Mouse (Mus musculus) urinary bladder, postnatal 10 days (tissue): ENCODE results near the gene Adam1b.
A peak's percentile ranks its signal among the peaks of the same experiment; 100 is the strongest.

Source experiments
- DNase-seq: peaks from one replicate; pipeline ENCODE4 v3.0.0; 2022; ENCODE audit warnings: low spot score

Adam1b gene

DNA sequence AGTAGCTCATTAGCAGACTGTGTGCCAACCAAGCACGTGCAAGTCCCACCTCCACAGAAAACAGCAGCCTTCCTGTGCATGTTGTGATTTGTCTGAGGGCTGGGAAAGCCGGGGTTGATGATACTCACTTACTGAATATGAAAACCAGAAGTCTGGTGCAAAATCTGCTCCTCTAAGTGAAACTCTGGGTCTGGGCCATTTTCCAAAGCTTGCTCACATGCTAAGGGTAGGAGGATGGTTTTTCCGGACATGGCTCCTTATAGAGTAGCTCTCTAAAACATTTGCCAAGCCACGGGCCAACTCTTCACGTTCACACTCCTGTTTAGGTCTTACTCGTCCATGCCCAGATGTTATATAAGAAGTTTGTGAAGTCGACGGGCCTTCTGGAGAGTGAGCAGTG, 9.9 kb downstream of the Adam1b start:
- DNase-seq = no peak

DNA sequence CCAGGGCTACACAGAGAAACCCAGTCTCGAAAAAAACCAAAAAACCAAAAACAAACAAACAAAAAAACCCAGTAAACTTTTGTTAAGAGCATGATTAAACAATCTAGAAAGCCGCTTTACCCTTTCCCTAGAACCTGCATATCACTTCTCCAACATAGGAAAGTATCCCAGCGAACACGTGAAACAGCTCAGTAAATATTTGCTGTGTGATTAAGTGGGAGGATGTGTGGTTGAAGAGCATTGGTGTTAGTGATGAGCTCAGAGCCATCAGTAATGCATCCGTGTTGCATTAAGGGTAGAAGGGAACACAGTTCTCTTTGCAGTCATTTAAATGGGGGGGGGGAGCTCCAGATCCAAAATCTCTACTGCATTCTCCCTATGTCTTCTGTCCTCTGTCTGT, 18.4 kb downstream of the Adam1b start:
- no peak for DNase-seq

DNA sequence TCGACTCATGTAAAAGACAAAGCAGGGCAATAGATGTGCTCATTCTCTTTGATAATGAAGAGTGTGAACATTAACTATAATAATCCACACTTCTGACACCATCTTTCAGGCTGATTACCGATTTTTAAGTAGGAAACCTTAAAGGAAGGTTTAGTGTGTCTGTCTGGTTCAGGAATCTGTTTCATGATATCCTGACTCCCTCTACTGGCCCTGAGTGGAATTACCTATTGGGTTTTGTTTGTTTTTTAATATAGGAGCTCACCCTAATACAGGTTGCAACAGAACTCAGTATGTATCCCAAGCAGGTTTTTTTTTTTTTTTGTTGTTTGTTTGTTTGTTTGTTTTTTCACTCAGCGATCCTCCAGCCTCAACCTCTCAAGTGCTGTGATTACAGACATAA, 25.6 kb downstream of the Adam1b start:
- no peak for DNase-seq

DNA sequence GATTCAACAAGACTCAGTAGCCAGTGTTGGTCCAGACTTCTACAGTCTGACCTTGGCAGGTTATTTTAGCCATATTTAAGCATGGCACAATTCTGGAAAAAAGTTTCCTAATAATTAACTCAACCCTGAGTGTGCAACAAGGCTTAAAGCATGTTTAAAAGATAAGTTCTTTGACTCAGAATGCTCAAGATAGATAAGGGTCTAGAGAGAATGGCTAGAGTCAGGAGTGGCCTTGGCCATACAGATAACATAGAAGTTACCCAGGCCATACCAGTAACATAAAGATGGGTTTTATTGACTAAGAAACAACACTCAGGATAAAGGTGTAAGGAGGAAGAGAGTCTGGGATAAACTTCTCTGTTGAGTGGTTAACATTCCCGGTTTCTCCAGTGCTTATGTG, 27.2 kb downstream of the Adam1b start:
- no peak for DNase-seq

DNA sequence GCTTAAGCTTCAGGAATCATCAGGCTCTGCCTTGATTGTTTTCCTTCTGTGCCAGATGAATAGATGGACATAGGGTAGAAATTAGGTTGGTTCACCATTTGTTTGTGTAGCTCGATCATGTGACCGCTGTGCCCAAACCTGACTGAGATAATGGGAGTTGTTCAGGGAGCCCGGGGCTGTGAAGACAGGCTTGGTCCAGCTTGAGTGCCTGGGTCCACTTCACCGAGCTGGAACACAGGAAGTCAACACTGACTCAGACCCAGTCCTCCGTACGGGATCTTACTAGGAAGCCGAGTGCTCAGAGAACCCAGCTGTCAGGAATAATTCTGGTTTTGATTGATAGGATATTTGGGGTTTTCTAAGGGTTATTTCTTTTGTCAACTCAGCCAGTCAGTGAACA, 28.6 kb downstream of the Adam1b start:
- no peak for DNase-seq

DNA sequence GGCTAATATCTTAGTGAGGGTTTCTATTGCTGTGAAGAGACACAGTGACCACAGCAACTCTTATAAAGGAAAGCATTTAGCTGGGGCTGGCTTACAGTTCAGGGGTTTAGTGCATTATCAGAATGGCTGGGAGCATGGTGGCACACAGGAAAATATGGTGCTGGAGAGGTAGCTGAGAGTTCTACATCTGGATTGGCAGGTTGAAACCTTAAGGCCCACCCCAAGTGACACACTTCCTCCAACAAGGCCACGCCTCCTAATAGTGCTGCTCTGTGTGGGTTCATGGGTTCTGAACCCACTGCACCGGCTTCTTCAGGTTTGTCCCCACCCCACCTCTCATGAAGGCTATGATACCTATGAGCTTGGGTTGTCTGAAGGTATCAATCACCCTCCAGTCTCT, 30.8 kb downstream of the Adam1b start:
- DNase-seq = no peak

DNA sequence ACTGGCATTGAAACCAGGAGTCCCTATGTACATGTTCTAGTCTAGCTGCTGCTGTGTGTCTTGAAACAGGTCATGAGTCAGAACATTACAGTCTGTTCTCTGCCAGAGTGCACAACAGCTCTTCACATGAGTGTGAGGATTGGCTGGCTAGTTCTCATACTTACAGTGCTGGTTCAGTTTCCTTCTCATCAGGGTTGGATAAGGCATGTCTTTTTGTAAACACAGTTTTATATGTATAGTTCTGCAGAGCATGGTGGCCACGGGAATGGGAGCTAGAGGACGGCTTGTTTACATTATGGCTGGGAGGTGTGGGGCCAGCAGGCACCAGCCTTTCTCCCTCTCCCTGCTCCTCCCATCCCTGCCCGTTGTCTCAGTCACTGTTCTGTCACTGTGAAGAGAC, 33.7 kb downstream of the Adam1b start:
- DNase-seq = no peak

DNA sequence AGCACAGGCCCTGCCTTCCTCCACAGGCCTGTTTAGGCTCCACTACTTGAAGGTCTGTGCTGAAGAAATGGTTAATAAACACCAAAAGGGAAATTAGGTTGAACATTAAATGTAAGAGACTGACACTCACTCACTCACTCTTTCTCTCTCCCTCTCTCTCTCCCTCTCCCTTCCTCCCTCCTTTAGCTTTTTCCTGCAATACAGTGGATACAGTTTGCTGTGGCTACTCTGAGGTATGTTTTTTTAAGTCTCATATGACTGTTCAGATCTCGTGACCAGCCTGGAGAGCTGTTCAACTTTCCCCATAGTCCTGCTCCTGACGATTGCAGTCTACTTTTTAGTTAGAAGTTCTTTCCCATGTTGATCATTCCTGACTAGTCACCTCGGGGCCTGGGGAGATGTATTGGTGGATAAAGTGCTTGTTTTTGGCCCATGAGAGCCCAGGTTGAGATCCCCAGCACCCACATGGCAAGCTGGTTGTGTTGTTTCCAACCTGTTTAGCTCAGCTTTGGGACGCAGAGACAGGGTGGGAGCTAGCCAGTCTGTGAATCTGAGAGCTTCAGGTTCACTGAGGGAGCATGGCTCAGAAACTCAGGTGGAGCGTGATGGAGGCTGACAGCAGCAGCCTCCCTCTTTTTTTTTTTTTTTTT, 39.5 kb downstream of the Adam1b start:
- DNase-seq = no peak

DNA sequence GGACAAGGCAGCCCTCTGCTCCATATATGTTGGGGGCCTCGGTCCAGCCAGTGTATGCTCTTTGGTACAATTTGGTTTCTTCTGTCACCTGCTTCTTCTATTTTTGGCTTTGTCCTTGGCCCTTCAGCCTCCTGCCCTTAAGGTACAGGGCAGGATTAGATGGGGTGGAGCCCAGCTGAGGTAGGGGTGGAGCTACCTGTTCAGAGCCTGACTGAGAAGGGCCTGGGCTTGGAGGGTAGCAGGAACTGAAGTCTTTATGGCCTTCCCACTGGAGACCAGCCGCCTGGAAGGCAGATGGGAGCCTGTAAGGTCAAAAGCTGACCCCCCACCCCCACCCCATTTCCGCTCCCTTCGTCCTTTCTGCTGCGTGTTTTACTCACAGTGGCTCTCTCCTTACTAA, 40.3 kb downstream of the Adam1b start:
- no peak for DNase-seq

DNA sequence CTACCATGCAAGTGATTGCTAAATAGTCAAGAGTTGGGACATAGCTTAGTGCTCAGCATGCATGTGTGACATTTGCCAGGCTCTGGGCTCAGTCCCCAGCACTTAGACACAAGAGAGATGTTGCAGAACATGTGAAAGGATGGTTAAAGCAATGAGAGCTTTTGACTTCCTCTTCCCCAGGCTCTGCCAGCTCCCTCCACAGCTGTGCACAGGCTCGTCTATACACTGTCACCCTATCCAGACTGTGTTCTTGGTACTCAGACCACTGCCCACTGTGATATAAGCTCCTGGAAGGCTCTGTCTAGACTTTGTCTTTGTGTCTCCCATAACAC, 41.1 kb downstream of the Adam1b start:
- no peak for DNase-seq

DNA sequence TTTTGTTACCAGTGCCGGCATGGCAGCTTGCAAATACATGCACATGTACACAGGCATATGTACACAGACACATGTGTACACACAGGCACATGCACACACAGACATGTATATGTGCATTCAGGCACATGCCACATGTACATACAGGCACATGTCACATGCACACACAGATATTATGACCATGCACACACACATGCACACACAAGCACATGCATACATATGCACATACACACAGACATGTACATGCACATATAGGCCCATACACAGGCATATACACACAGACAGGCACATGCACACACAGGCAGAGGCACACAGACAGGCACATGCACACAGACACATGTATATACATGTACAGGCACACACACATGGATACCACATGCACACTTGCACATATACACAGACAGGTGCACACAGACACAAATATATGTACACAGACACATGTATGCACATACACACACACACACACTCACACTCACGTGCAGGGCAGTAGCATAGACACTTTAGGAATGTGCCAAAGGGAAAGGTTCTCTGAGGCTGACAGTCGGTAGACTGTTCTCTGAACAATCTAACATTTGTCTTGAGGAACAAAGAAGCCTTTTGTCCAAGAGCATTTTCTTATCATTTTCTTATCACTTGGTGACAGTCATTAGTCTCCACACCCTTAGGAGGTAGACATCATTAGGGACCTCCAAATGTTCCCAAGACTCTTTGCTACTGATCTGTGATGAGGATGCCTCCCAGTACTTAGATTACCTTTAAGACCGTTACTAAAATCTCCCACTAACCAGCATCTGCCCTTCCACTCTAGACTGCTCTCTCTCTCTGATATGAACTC, 41.7 kb downstream of the Adam1b start:
- DNase-seq = no peak

DNA sequence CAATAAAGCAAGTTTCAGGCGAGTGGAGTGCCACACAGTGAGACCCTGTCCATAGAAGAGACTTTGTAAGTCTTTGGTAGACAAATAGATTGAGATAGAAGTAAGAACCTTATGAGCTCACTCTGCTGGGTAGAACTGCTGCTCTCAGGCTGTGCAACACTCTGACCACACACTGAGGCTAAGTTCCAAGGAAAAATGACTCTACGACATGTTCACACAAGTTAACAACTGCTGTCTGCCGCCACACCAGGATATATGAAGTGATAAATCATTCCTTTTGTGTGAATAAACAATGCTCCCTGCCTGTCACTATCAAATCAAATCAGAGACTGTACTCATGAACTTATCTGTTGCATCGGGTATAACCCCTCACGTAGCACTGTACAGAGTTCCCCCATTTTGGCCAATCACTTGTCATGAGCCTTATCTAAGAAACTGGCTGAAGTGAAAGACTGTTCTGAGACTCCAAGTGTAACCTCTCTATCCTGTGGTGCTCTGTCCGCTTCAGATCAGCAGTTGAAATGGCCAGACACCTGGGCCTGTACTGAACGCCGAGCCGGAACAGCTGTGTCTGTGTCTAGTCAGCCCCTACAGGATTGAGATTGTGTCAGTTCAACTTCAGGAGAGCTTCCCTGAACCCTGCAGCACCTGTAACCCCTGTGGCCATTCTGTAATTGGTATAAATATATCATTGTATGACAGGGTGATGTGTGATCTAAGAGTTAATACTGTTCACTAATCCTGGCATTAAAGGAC, 47.5 kb downstream of the Adam1b start:
- no peak for DNase-seq

DNA sequence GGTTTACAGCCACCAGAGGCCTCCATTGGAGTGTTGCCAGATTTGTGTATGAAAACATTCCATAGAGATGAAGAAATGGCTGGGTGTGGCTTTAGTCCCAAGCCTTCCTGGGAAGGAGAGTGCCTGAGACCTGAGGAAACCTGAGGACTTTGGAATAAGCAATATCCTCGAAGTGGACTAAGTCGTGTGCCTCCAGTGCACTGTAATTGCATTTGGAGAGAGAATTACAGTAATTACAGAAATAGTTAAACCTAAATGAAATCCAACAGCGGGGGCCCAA, 48.8 kb downstream of the Adam1b start:
- no peak for DNase-seq

DNA sequence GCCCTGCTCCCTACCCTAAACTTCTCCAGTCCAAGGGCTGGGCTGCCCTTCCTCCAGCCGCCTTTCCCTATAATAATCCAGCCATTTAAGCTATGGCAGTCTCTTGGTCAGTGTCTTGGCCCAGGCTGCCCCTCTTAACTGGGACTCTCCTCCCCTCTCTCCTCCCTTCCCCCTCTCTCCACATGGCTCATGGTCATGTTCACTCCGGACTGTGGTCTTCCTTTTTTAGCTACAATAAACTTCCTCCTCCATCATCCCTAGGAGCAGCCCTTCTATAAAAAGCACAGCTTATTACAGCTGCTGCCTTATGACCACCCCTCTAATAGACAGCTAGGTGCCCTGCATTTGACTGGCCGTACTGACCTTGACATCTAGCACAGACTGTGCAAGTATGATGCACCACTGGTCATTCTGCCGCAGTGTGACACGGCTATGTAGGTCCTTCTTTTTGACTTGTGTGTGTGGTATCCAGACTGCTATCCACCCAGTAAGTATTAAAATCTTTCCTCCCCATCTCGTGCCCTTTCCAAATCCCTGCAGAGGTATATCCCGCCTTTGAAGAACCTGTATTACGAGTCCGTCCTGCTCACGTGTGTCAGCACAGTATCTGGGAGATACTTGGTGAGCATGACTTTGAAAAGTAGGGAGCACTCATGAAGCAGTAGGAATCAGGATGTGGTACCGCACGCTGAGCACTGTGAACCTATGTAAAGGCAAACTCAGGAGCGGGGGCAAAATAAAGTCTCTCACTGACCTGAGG, 49.3 kb downstream of the Adam1b start:
- no peak for DNase-seq

DNA sequence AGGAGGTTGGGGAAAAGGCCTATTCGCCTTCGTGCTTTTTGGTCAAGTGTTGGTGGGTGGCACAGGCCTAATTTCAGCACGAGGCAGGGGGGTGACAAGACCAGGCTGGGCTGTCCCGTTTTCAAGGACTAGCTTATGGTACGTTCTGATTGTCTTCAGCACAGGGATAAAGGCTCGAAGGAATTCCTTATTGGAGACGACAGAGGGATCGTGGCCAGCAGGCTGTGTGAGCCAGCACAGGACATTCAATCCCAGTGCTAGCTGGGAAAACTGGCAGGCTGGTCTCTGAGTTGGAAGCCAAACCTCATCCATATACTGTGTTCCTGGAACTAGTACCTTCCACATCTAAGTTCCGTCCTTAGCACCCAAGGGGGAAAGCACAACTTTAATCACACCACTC, 50.3 kb downstream of the Adam1b start:
- no peak for DNase-seq

DNA sequence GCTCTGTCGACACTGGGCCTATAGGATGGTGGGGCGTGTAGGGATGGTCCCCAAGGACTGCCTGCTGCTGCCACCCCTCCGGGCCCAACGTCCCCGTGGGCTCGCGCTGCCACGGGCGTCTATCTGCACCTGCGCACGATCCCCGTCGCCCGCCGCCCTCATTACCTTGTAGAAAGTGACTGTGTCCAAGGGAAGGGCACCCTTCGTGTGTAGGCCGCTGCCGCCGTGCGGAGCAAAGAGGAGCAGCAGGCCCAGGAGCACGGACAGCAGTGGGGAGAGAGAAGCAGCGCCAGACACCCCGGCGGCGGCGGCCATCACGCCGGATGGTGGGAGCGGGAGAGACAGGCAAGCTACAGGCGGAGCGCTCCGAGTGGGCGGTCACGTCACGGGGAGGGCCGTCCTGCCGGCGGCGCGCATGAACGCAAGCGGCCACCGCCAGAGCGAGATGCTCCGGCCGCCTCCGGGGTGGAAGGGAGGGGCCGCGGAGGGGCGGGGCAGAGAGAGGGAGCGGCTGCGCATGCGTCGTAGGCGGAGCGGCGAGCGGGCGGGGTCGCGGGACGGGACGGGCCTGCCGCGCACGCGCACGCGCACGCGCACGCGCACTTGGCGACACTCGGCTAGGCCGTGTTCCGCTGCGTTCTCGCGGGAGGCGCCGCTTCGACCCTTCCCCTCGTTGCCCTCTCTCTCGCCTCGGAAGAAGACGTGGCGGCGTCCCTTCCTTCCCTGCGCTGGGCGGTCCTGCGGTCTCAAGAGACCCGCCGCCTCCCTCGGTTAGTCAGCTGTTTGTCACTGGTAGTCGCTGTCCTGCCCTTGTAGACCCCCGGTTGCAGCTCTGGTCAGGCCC, 51.0 kb downstream of the Adam1b start, which contains the start of gene Erp29:
Gene Erp29, minus strand, starts transcription at position 481 of the 844 bp plus-strand sequence.
- peak; percentile 97 for DNase-seq

DNA sequence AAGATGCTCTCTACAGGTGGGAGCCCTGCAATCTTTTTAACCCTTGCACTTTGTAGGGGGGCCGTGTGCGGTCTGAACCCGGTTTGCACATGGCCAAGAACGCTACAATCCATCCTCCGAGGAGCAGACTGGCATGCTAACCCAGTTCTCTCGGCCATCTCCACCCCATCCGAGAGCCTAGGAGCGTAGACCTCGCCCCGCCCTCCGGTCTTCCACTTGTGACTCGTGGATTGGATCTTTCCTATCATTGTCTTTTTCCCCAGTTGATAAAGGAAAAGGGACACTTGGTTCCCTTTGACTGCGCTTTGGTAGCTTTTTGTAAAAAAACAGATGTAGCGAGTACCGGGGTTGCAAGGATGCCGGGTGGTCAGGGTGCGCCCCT, 51.6 kb downstream of the Adam1b start, which contains the start of gene Tmem116:
Gene Tmem116, plus strand, starts transcription at position 250 of the 382 bp plus-strand sequence.
- DNase-seq = no peak

DNA sequence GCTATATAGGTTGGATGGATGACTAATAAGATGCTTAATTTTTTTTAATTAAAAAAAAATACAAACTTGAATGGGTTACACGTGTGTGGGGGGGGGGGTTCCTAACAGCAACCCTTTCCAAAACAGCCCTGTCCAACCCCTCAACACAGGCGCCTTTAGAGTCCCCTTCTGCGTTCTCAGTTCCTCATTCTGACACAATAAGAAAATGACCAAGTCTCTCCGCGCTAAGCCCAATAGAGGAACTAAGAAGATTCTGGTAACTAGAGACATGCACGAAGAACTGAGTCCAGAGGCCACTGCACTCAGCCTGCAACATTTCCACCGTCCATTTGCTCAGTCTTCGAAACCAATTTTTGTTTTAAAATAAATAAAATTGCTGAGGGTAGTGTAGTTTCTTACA, 52.0 kb downstream of the Adam1b start:
- no peak for DNase-seq

DNA sequence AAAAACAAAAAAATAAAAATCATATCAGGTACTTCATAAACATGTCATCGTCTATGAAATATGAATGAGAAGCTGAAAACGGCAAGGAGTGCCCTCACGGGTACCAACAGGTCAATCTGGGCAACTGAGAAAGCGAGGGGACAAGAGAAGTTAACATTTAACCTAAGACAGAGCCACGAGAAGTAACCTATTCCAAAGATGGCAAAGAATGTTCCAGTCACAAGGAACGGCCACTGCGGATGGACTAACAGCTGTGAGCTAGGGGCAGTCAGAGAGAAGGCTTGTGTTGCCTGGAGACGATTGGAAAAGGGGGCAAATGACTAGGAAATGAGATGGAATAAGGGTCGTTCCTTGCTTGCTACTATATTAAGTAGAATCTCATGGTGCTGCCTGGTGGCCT, 52.8 kb downstream of the Adam1b start:
- no peak for DNase-seq
